Mouse (Mus musculus): Measurements from ENCODE around the gene Msrb1.

DNA sequence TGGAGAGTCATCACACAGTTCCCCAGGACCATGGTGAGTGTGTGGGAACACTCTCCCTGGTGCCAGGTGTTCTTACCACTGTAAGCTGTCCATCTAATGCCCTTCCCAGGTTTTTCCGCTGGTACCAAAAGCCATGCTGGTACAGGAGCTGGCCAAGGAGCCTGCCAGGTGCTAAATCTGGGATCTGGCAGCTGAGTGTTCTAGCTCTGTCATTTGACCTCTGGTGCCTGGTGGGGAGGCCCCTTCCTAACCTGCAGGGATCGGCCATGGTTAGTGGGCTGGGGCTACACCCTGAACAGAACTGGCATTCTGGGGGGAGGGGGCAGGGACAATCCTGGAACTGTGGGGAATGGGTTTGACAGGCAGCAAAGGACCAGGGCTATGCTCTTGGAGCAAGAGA lies 8.8 kb upstream of the Msrb1 start, which contains the start of gene Rpl3l:
- TF ChIP-seq EP300 (IDR thresholded peaks at IDR 0.05) (no peak), CTCF (IDR thresholded peaks at IDR 0.05) (no peak)
